Comparison of ENCODE assay signal across 9 mouse cellular contexts in the genomic region with DNA sequence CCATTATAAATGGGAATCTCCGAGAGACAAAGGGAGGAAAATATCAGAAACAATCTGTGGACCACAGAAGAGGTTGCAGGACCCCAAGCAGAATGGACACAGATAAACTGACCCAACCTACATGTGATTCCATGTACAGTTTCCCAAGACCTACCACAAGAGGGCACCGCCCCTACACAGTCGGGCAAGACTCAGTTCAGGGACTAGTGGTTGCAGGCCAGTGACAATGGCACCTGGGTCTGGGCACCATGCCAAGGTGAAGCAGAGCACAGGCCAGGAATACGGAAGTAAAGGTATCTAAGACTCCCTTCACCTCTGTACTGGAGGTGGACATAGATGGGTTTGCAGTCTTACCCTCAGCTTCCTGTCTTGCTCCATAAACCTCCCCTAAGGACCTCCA. TPM values are rescaled to one million over a fixed set of nuclear protein-coding genes. Genes with fewer than 3 reads are reported as not detected.
A peak's percentile ranks its signal among the peaks of the same experiment; 100 is the strongest.
DNase-seq lines count a peak whose midpoint lies in the region; ATAC-seq and TF ChIP-seq lines count a peak whose summit lies in the region.
"Had no signal": no experiment of that assay in that cellular context is flagged by ENCODE, and none has a peak within 500 bp of the region (broad histone marks: within the 10 kb centered on the region; RNA-seq: fewer than 3 reads in every experiment).

No protein-coding gene starts in this region.

- ATAC-seq in cerebellum, adult (ENCODE audit: insufficient number of reproducible peaks, low FRiP score, low TSS enrichment): no peak
- peak; percentile 80 for ATAC-seq in granulocyte monocyte progenitor cell, adult 5-6 weeks (replicated peaks; ENCODE audit: poor library complexity, severe bottlenecking)
- ATAC-seq in stomach, embryonic 15.5 days (ENCODE audit: insufficient read depth, low FRiP score, low read depth): peak; percentile 84
- ATAC-seq in forebrain, embryonic 16.5 days: no peak

- WGBS in lung, adult 2 months: 43% methylated on average over 4 of the region's 4 CpGs
- 59% methylated on average over 4 of the region's 4 CpGs for WGBS in stomach, embryonic 15.5 days
- 60% methylated on average over 4 of the region's 4 CpGs for WGBS in forebrain, embryonic 16.5 days

- H3K27me3 ChIP-seq in stomach, embryonic 15.5 days (replicated peaks): no peaks in the 10 kb centered on the region
- no peaks in the 10 kb centered on the region for H3K27me3 ChIP-seq in forebrain, embryonic 16.5 days (replicated peaks; ENCODE audit: control insufficient read depth, insufficient read depth, low read length)

- DNase-seq in cerebellum, adult 18-20 months: peak; percentile 30 to 33
- DNase-seq in spleen, adult 18-20 months: peak; percentile 57 to 68
- no peak for DNase-seq in spleen, adult 12 weeks (ENCODE audit: low spot score)
- DNase-seq in lung, adult 2 months: peak; percentile 39

- H3K9me3 ChIP-seq in stomach, embryonic 15.5 days: no peaks in the 10 kb centered on the region
- H3K9me3 ChIP-seq in forebrain, embryonic 16.5 days (ENCODE audit: control insufficient read depth, low read length): no peaks in the 10 kb centered on the region

- TF ChIP-seq CTCF in lung, adult 2 months (IDR thresholded peaks at IDR 0.05; ENCODE audit: insufficient read depth, low read length): peak; percentile 49

- H3K4me2 ChIP-seq in stomach, embryonic 15.5 days: no peak overlapping the region
- no peak overlapping the region for H3K4me2 ChIP-seq in forebrain, embryonic 16.5 days (ENCODE audit: low read length)

- no peak for TF ChIP-seq POLR2A in lung, adult 2 months (IDR thresholded peaks at IDR 0.05; ENCODE audit: borderline replicate concordance, extremely low read depth, low read depth, low read length)

- H3K27ac ChIP-seq in stomach, embryonic 15.5 days: no peak overlapping the region
- H3K27ac ChIP-seq in forebrain, embryonic 16.5 days (ENCODE audit: low read length): no peak overlapping the region

- no peaks in the 10 kb centered on the region for H3K4me1 ChIP-seq in lung, adult 2 months (ENCODE audit: control insufficient read depth, insufficient read depth, low read length)
- H3K4me1 ChIP-seq in stomach, embryonic 15.5 days: no peaks in the 10 kb centered on the region
- no peaks in the 10 kb centered on the region for H3K4me1 ChIP-seq in forebrain, embryonic 16.5 days (replicated peaks; ENCODE audit: control insufficient read depth, insufficient read depth, low read length)

- H3K9ac ChIP-seq in stomach, embryonic 15.5 days: no peak overlapping the region
- H3K9ac ChIP-seq in forebrain, embryonic 16.5 days (replicated peaks; ENCODE audit: low read depth, low read length): no peak overlapping the region

- H3K4me3 ChIP-seq in lung, adult 2 months (replicated peaks; ENCODE audit: extremely low read depth, low read depth, low read length): no peak overlapping the region
- no peak overlapping the region for H3K4me3 ChIP-seq in stomach, embryonic 15.5 days (replicated peaks)
- no peak overlapping the region for H3K4me3 ChIP-seq in forebrain, embryonic 16.5 days (replicated peaks; ENCODE audit: low read length)

- peaks cover 20% of the 10 kb centered on the region for H3K36me3 ChIP-seq in stomach, embryonic 15.5 days
- H3K36me3 ChIP-seq in forebrain, embryonic 16.5 days (ENCODE audit: control insufficient read depth, insufficient read depth): peaks cover 5% of the 10 kb centered on the region; the same call in 1 of the 2 replicates

RNA-seq across cellular contexts. Expression of gene Mrgpre, which starts 8.8 kb away (rescaled TPM):
- 2.6 and 2.9 TPM in 2 replicates for total RNA-seq in granulocyte monocyte progenitor cell, adult 5-6 weeks (2014; fragmentation: Nextera tagmentation)
- total RNA-seq in granulocyte monocyte progenitor cell, adult 5-6 weeks (2017): 0.34 and 0.41 TPM in 2 replicates
- polyA plus RNA-seq in lung, adult 2 months (2012; rRNA removed): 2.2 and 3.2 TPM in 2 replicates
- 0.90 and 1.6 TPM in 2 replicates for polyA plus RNA-seq in stomach, embryonic 15.5 days (2015; fragmentation: Nextera tagmentation; extraction: Ambion mirVana)
- polyA plus RNA-seq in forebrain, embryonic 16.5 days (2015; fragmentation: Nextera tagmentation; extraction: Ambion mirVana): 4.0 and 5.8 TPM in 2 replicates

RNA-seq across cellular contexts. Expression of gene Mrgprg, which starts 26.3 kb away (rescaled TPM):
- not detected in 2 replicates for total RNA-seq in granulocyte monocyte progenitor cell, adult 5-6 weeks (2014; fragmentation: Nextera tagmentation)
- total RNA-seq in granulocyte monocyte progenitor cell, adult 5-6 weeks (2017): not detected in 2 replicates
- not detected in 2 replicates for polyA plus RNA-seq in lung, adult 2 months (2012; rRNA removed)
- polyA plus RNA-seq in stomach, embryonic 15.5 days (2015; fragmentation: Nextera tagmentation; extraction: Ambion mirVana): not detected in 2 replicates
- not detected in 2 replicates for polyA plus RNA-seq in forebrain, embryonic 16.5 days (2015; fragmentation: Nextera tagmentation; extraction: Ambion mirVana)
- total RNA-seq: heart, postnatal 10 days had no signal

RNA-seq across cellular contexts. Expression of gene Nadsyn1, which starts 29.5 kb away (rescaled TPM):
- 5.1 and 10.5 TPM in 2 replicates for total RNA-seq in granulocyte monocyte progenitor cell, adult 5-6 weeks (2014; fragmentation: Nextera tagmentation)
- total RNA-seq in granulocyte monocyte progenitor cell, adult 5-6 weeks (2017): 13.2 and 16.4 TPM in 2 replicates
- 9.9 and 10.7 TPM in 2 replicates for polyA plus RNA-seq in lung, adult 2 months (2012; rRNA removed)
- polyA plus RNA-seq in stomach, embryonic 15.5 days (2015; fragmentation: Nextera tagmentation; extraction: Ambion mirVana): 9.8 and 12.3 TPM in 2 replicates
- polyA plus RNA-seq in forebrain, embryonic 16.5 days (2015; fragmentation: Nextera tagmentation; extraction: Ambion mirVana): 5.7 and 6.1 TPM in 2 replicates

RNA-seq across cellular contexts. Expression of gene Dhcr7, which starts 29.8 kb away (rescaled TPM):
- 16.8 and 34.7 TPM in 2 replicates for total RNA-seq in granulocyte monocyte progenitor cell, adult 5-6 weeks (2014; fragmentation: Nextera tagmentation)
- 6.9 and 15.8 TPM in 2 replicates for total RNA-seq in granulocyte monocyte progenitor cell, adult 5-6 weeks (2017)
- polyA plus RNA-seq in lung, adult 2 months (2012; rRNA removed): 63.4 and 86.7 TPM in 2 replicates
- 49.9 and 51.1 TPM in 2 replicates for polyA plus RNA-seq in stomach, embryonic 15.5 days (2015; fragmentation: Nextera tagmentation; extraction: Ambion mirVana)
- polyA plus RNA-seq in forebrain, embryonic 16.5 days (2015; fragmentation: Nextera tagmentation; extraction: Ambion mirVana): 51.8 and 61.8 TPM in 2 replicates

RNA-seq across cellular contexts. Expression of gene Osbpl5, which starts 36.3 kb away (rescaled TPM):
- 3.9 and 5.2 TPM in 2 replicates for total RNA-seq in granulocyte monocyte progenitor cell, adult 5-6 weeks (2014; fragmentation: Nextera tagmentation)
- 7.5 and 16.6 TPM in 2 replicates for total RNA-seq in granulocyte monocyte progenitor cell, adult 5-6 weeks (2017)
- 103 and 125 TPM in 2 replicates for polyA plus RNA-seq in lung, adult 2 months (2012; rRNA removed)
- polyA plus RNA-seq in stomach, embryonic 15.5 days (2015; fragmentation: Nextera tagmentation; extraction: Ambion mirVana): 34.4 and 36.5 TPM in 2 replicates
- 34.0 and 35.8 TPM in 2 replicates for polyA plus RNA-seq in forebrain, embryonic 16.5 days (2015; fragmentation: Nextera tagmentation; extraction: Ambion mirVana)

Comparison
In these comparisons a context has a peak if more than half of its experiments do, and no peak if none do; other contexts are left out.
1. ATAC-seq: peak in granulocyte monocyte progenitor cell, adult 5-6 weeks (single experiment) and stomach, embryonic 15.5 days (single experiment); none in cerebellum, adult (single experiment) and forebrain, embryonic 16.5 days (single experiment).